Mouse (Mus musculus): ENCODE measurements around the gene Tmem211. TPM values are rescaled to one million over a fixed set of nuclear protein-coding genes. Genes with fewer than 3 reads are reported as not detected.

The Tmem211 gene
- polyA plus RNA-seq (2014; fragmentation: Nextera tagmentation; extraction: Ambion mirVana) = not detected in 2 replicates

GRCm38 (mm10) chr5:113226632-113227102 is at the start of gene Tmem211:
Gene Tmem211 (plus strand): TSS chr5:113226909.
- H3K27ac ChIP-seq (ENCODE audit: low read length) = peak within 1 kb of the TSS; percentile 56; the same call in 1 of the 2 replicates
- peak; percentile 65; the same call in 1 of the 2 replicates for ATAC-seq (ENCODE audit: insufficient number of reproducible peaks, insufficient read depth, low FRiP score, low read depth)
- H3K4me2 ChIP-seq (replicated peaks; ENCODE audit: low read depth, low read length) = peak within 1 kb of the TSS; percentile 36
- H3K27me3 ChIP-seq (ENCODE audit: control insufficient read depth, insufficient read depth, low read length) = no peaks in the 10 kb centered on the region
- peaks cover 11% of the 10 kb centered on the region; the same call in 1 of the 2 replicates for H3K4me1 ChIP-seq (ENCODE audit: control insufficient read depth, insufficient read depth, low read length)
- H3K9me3 ChIP-seq (ENCODE audit: control insufficient read depth, low read depth, low read length) = no peaks in the 10 kb centered on the region
- H3K9ac ChIP-seq (replicated peaks; ENCODE audit: low read depth, low read length) = 0 out of 2 replicates have a peak within 1 kb of the TSS, but pooled peaks have one; percentile 6
- under 1% methylated on average over 13 of the region's 13 CpGs for WGBS
- H3K4me3 ChIP-seq (ENCODE audit: low read depth, low read length) = 0 out of 2 replicates have a peak within 1 kb of the TSS, but pooled peaks have one; percentile 5
- no peaks in the 10 kb centered on the region for H3K36me3 ChIP-seq (ENCODE audit: control insufficient read depth, insufficient read depth, low read length)

- ATAC-seq (ENCODE audit: insufficient number of reproducible peaks, insufficient read depth, low FRiP score, low read depth) = no peak
- Histone ChIP-seq H3K4me1 (ENCODE audit: control insufficient read depth, insufficient read depth, low read length) (peaks cover 12% of the 10 kb centered on the region; the same call in 1 of the 2 replicates), H3K9me3 (ENCODE audit: control insufficient read depth, low read depth, low read length) (no peaks in the 10 kb centered on the region), H3K36me3 (ENCODE audit: control insufficient read depth, insufficient read depth, low read length) (no peaks in the 10 kb centered on the region), H3K4me2 (replicated peaks; ENCODE audit: low read depth, low read length) (peak overlapping the region; percentile 47), H3K4me3 (ENCODE audit: low read depth, low read length) (peak overlapping the region; percentile 28), H3K27ac (ENCODE audit: low read length) (peak overlapping the region; percentile 90), H3K27me3 (ENCODE audit: control insufficient read depth, insufficient read depth, low read length) (no peaks in the 10 kb centered on the region), H3K9ac (replicated peaks; ENCODE audit: low read depth, low read length) (no peak overlapping the region)
- WGBS = 4% methylated on average over 8 of the region's 9 CpGs
Observed at GRCm38 (mm10) chr5:113179451-113179842, 47.3 kb upstream of the Tmem211 start.

- no peaks in the 10 kb centered on the region for H3K9me3 ChIP-seq (ENCODE audit: control insufficient read depth, low read depth, low read length)
- peaks cover 12% of the 10 kb centered on the region; the same call in 1 of the 2 replicates for H3K4me1 ChIP-seq (ENCODE audit: control insufficient read depth, insufficient read depth, low read length)
- H3K4me3 ChIP-seq (ENCODE audit: low read depth, low read length) = peak overlapping the region; percentile 28
- H3K27ac ChIP-seq (ENCODE audit: low read length) = peak overlapping the region; percentile 90
- H3K27me3 ChIP-seq (ENCODE audit: control insufficient read depth, insufficient read depth, low read length) = no peaks in the 10 kb centered on the region
- no peak overlapping the region; the same call in 1 of the 2 replicates for H3K9ac ChIP-seq (replicated peaks; ENCODE audit: low read depth, low read length)
- 3% methylated on average over 30 of the region's 30 CpGs for WGBS
- H3K4me2 ChIP-seq (replicated peaks; ENCODE audit: low read depth, low read length) = peak overlapping the region; percentile 47
- ATAC-seq (ENCODE audit: insufficient number of reproducible peaks, insufficient read depth, low FRiP score, low read depth) = peak; percentile 73
- H3K36me3 ChIP-seq (ENCODE audit: control insufficient read depth, insufficient read depth, low read length) = no peaks in the 10 kb centered on the region
Observed at GRCm38 (mm10) chr5:113179843-113180682, 46.6 kb upstream of the Tmem211 start.

GRCm38 (mm10) chr5:113180755-113181154 is 46.0 kb upstream of the Tmem211 start:
- no peak for ATAC-seq (ENCODE audit: insufficient number of reproducible peaks, insufficient read depth, low FRiP score, low read depth)
- Histone ChIP-seq H3K27ac (ENCODE audit: low read length) (peak overlapping the region; percentile 90), H3K4me1 (ENCODE audit: control insufficient read depth, insufficient read depth, low read length) (peaks cover 12% of the 10 kb centered on the region; the same call in 1 of the 2 replicates), H3K36me3 (ENCODE audit: control insufficient read depth, insufficient read depth, low read length) (no peaks in the 10 kb centered on the region), H3K4me2 (replicated peaks; ENCODE audit: low read depth, low read length) (peak overlapping the region; percentile 47), H3K4me3 (ENCODE audit: low read depth, low read length) (peak overlapping the region; percentile 28; the same call in 1 of the 2 replicates), H3K9me3 (ENCODE audit: control insufficient read depth, low read depth, low read length) (no peaks in the 10 kb centered on the region), H3K9ac (replicated peaks; ENCODE audit: low read depth, low read length) (no peak overlapping the region), H3K27me3 (ENCODE audit: control insufficient read depth, insufficient read depth, low read length) (no peaks in the 10 kb centered on the region)
- 79% methylated on average over 15 of the region's 15 CpGs for WGBS

- WGBS = 41% methylated on average over 6 of the region's 6 CpGs
Observed at GRCm38 (mm10) chr5:113181441-113181840, 45.3 kb upstream of the Tmem211 start.

GRCm38 (mm10) chr5:113190558-113190957 is 36.2 kb upstream of the Tmem211 start:
- 59% methylated on average over 14 of the region's 14 CpGs for WGBS
- no peak overlapping the region for H3K4me2 ChIP-seq (replicated peaks; ENCODE audit: low read depth, low read length)
- no peak overlapping the region for H3K4me3 ChIP-seq (ENCODE audit: low read depth, low read length)
- no peak overlapping the region for H3K9ac ChIP-seq (replicated peaks; ENCODE audit: low read depth, low read length)
- no peaks in the 10 kb centered on the region for H3K4me1 ChIP-seq (ENCODE audit: control insufficient read depth, insufficient read depth, low read length)
- H3K36me3 ChIP-seq (ENCODE audit: control insufficient read depth, insufficient read depth, low read length) = no peaks in the 10 kb centered on the region; the same call in 1 of the 2 replicates
- ATAC-seq (ENCODE audit: insufficient number of reproducible peaks, insufficient read depth, low FRiP score, low read depth) = no peak
- no peak overlapping the region for H3K27ac ChIP-seq (ENCODE audit: low read length)
- H3K9me3 ChIP-seq (ENCODE audit: control insufficient read depth, low read depth, low read length) = no peaks in the 10 kb centered on the region
- H3K27me3 ChIP-seq (ENCODE audit: control insufficient read depth, insufficient read depth, low read length) = no peaks in the 10 kb centered on the region

More at GRCm38 (mm10) chr5:113181441-113181840, 45.3 kb upstream of the Tmem211 start:
- Histone ChIP-seq H3K27me3 (ENCODE audit: control insufficient read depth, insufficient read depth, low read length) (no peaks in the 10 kb centered on the region), H3K36me3 (ENCODE audit: control insufficient read depth, insufficient read depth, low read length) (no peaks in the 10 kb centered on the region), H3K27ac (ENCODE audit: low read length) (no peak overlapping the region; the same call in 1 of the 2 replicates), H3K9ac (replicated peaks; ENCODE audit: low read depth, low read length) (no peak overlapping the region), H3K4me3 (ENCODE audit: low read depth, low read length) (no peak overlapping the region), H3K4me1 (ENCODE audit: control insufficient read depth, insufficient read depth, low read length) (peaks cover 12% of the 10 kb centered on the region; the same call in 1 of the 2 replicates), H3K4me2 (replicated peaks; ENCODE audit: low read depth, low read length) (no peak overlapping the region), H3K9me3 (ENCODE audit: control insufficient read depth, low read depth, low read length) (no peaks in the 10 kb centered on the region)
- ATAC-seq (ENCODE audit: insufficient number of reproducible peaks, insufficient read depth, low FRiP score, low read depth) = no peak

- Histone ChIP-seq H3K36me3 (ENCODE audit: control insufficient read depth, insufficient read depth, low read length) (no peaks in the 10 kb centered on the region; the same call in 1 of the 2 replicates), H3K9ac (replicated peaks; ENCODE audit: low read depth, low read length) (no peak overlapping the region), H3K27ac (ENCODE audit: low read length) (no peak overlapping the region), H3K9me3 (ENCODE audit: control insufficient read depth, low read depth, low read length) (no peaks in the 10 kb centered on the region), H3K27me3 (ENCODE audit: control insufficient read depth, insufficient read depth, low read length) (no peaks in the 10 kb centered on the region), H3K4me1 (ENCODE audit: control insufficient read depth, insufficient read depth, low read length) (no peaks in the 10 kb centered on the region), H3K4me3 (ENCODE audit: low read depth, low read length) (no peak overlapping the region), H3K4me2 (replicated peaks; ENCODE audit: low read depth, low read length) (no peak overlapping the region)
- ATAC-seq (ENCODE audit: insufficient number of reproducible peaks, insufficient read depth, low FRiP score, low read depth) = no peak
- WGBS = 71% methylated on average over 14 of the region's 14 CpGs
Observed at GRCm38 (mm10) chr5:113191901-113192300, 34.8 kb upstream of the Tmem211 start.

- H3K27me3 ChIP-seq (ENCODE audit: control insufficient read depth, insufficient read depth, low read length) = no peaks in the 10 kb centered on the region
- no peaks in the 10 kb centered on the region for H3K9me3 ChIP-seq (ENCODE audit: control insufficient read depth, low read depth, low read length)
- H3K9ac ChIP-seq (replicated peaks; ENCODE audit: low read depth, low read length) = no peak overlapping the region
- ATAC-seq (ENCODE audit: insufficient number of reproducible peaks, insufficient read depth, low FRiP score, low read depth) = no peak
- 94% methylated on average over 18 of the region's 18 CpGs for WGBS
- H3K4me3 ChIP-seq (ENCODE audit: low read depth, low read length) = no peak overlapping the region
- no peak overlapping the region for H3K4me2 ChIP-seq (replicated peaks; ENCODE audit: low read depth, low read length)
- H3K27ac ChIP-seq (ENCODE audit: low read length) = no peak overlapping the region
- peaks cover under 1% of the 10 kb centered on the region; the same call in 1 of the 2 replicates for H3K4me1 ChIP-seq (ENCODE audit: control insufficient read depth, insufficient read depth, low read length)
- H3K36me3 ChIP-seq (ENCODE audit: control insufficient read depth, insufficient read depth, low read length) = no peaks in the 10 kb centered on the region
Observed at GRCm38 (mm10) chr5:113193762-113194161, 32.9 kb upstream of the Tmem211 start.
